Mouse (Mus musculus) CD4-positive, CD25-positive, alpha-beta regulatory T cell, adult 9 weeks (primary cell): ENCODE data around the gene Armh1. TPM values are rescaled to one million over a fixed set of nuclear protein-coding genes. Genes with fewer than 3 reads are reported as not detected.

Source experiments
- polyA plus RNA-seq: library from polyadenylated mRNA; unstranded; fragments of 100-300 nt; shearing (Covaris generic); gene quantifications from one replicate; pipeline ENCODE4 v1.2.1, GENCODE M21; 2017

Armh1 gene
- not detected for polyA plus RNA-seq

DNA sequence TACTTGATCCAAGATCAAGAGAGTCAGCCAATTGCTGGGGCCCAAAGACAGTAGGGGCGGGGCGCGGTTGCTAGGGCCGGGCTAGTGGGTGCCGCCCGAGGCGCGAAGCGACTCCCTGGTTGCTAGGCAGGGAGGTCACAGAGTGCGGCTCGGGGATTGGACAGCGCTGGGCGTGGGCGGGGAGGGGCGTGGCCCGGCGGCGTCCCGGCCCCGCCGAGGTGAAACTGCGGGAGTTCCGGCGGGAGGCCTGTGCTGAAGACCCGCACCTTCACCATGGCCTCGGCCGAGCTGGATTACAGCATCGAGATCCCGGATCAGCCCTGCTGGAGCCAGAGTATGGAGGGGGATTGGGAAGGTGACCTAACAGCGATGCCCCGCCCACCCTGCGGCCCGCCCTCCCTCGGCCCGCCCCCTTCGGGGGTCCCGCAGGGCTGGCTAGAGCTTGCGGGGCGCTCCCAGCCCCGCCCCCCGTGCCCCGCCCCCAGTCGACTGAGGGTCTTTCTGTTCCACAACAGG is at the start of gene Armh1, which contains the start of gene Tmem53:
Armh1 (minus strand) TSS at position 325 of the 516 bp plus-strand sequence.
Tmem53 (plus strand) TSS at position 151 of the 516 bp plus-strand sequence.

DNA sequence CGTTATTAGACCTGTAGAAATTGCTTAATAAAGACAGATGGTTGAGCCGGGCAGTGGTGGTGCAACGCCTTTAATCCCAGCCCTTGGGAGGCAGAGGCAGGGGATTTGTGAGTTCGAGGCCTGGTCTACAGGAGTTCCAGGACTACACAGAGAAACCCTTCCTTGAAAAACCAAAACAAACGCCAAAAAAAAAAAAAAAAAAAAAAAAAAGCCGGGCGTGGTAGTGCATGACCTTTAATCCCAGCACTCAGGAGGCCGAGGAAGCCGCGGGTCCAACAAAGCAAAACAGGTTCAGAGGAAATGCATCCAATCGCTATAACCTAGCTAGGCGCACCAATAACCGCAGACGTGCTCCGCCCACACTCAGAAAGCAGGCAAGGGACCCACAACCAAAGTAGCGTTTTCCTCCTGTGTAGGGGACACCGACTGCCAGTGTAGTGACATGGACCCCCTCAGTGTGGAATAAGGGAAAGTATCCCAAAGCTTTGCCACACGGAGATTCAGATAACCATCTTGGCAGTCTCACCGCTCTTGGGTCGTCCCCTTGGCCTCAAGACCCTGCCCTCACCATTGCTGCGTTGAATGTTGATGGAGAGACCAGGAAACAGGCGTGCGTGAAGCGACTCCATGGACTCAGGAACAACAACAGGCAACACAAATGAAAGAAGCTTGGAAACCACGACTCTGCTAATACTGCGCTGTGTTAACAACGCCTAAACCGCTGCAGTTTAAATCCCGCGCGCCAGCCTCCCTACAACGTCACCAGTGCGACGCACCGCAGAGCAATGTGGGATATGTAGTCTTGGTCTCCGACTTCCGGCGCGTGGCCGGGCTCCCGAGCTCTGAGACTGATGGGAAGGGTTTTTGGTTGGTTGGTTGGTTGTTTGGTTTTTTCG is 69.8 kb downstream of the Armh1 start, which contains the start of gene Kif2c:
Kif2c (minus strand) TSS at position 777 of the 896 bp plus-strand sequence.

Other genes starting within 250 kb of the Armh1 start
- gene Eif2b3, start 232.7 kb downstream of the Armh1 start, polyA plus RNA-seq = 38.2 TPM
- gene Ptch2, start 156.1 kb downstream of the Armh1 start, polyA plus RNA-seq = 0.11 TPM
- gene Btbd19, start 126.4 kb downstream of the Armh1 start, polyA plus RNA-seq = 47.9 TPM
- gene Tctex1d4, start 125.3 kb downstream of the Armh1 start, polyA plus RNA-seq = 2.4 TPM
- gene Plk3, start 118.2 kb downstream of the Armh1 start, polyA plus RNA-seq = 1.8 TPM
- gene Rps8, start 95.9 kb downstream of the Armh1 start, polyA plus RNA-seq = 750 TPM
- 2.1 TPM for gene Kif2c, start 69.5 kb downstream of the Armh1 start, polyA plus RNA-seq
- gene Tmem53, start 174 bp downstream of the Armh1 start, polyA plus RNA-seq = 1.4 TPM
- 13.6 TPM for gene Rnf220, start 244.9 kb upstream of the Armh1 start, polyA plus RNA-seq